Mouse (Mus musculus): ENCODE data around the gene Asgr1.

DNA sequence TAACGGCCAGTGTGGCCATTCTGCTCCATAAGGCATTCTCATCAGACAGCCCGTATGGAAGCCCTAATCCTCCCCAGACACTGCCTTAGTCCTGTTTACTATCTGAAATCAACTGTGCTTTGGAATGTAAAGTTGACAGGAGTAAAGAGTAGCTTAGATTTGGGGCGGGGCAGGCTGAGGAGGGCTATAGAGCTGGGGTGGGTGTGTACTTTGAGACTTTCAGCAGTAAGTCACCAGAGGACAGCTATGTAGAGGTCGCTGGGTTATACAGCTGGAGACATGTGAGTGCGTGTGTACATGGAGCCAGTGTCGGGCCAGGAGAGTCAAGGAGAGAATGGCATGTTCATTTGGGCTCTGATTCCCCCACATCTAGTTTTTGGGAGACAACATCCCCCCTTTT lies 6.0 kb downstream of the Asgr1 start:
- TF ChIP-seq MYOG (IDR thresholded peaks at IDR 0.05; ENCODE audit: control insufficient read depth, extremely low read depth, insufficient read length): no peak
- no peak for TF ChIP-seq USF1 (IDR thresholded peaks at IDR 0.05; ENCODE audit: low read depth)
- TF ChIP-seq CTCF (IDR thresholded peaks at IDR 0.05; ENCODE audit: control insufficient read depth, insufficient read depth, insufficient read length): no peak
- TF ChIP-seq MYOD1 (IDR thresholded peaks at IDR 0.05; ENCODE audit: control insufficient read depth, insufficient read length, low read depth): no peak
- no peak for TF ChIP-seq CEBPB (IDR thresholded peaks at IDR 0.05; ENCODE audit: low read depth)
- TF ChIP-seq MAX (IDR thresholded peaks at IDR 0.05): no peak

All from C2C12 (cell line).